Mouse (Mus musculus): ENCODE data around the gene H2al1g.
"Not testable (repeated sequence)": the region's sequence is repeated elsewhere in the genome, so short reads cannot be mapped to it uniquely, and the experiment has no call there.

DNA sequence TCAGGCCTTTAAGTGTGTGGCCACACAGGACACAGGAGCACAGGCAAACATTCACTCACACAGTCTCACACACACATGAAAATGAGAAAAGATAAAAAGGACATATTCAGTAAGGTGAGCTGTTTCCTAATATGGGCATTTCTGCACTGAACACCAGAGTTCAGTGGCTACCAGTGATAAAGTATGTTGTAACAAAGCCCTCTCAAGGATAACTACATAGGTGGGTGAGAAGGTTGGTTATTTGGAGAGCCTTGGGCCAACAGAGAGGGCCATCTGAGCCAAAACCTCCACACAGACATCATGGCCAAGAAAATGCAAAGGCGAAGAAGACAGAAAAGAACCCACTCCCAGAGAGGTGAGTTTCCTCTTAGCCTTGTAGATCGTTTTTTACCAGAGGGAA is 9.5 kb downstream of the H2al1g start, which contains the start of gene H2al1j:
- TF ChIP-seq CTCF (conservative IDR thresholded peaks at IDR 0.05; ENCODE audit: insufficient read depth, insufficient read length, low read depth, low read length); POLR2A (IDR thresholded peaks at IDR 0.05; ENCODE audit: low read depth, low read length): not testable (repeated sequence)
